Mouse (Mus musculus) ES-Bruce4 (cell line): ENCODE data around the gene Susd4.

Source experiments
- CTCF ChIP-seq: IDR thresholded peaks from one replicate; pipeline ENCODE4 v1.8.1; 2011; ENCODE audit warnings: low read depth, low read length
- EP300 ChIP-seq: IDR thresholded peaks from 2 replicates; pipeline ENCODE4 v1.6.1; 2011; ENCODE audit warnings: low read depth, low read length; ENCODE audit not compliant: insufficient read depth
- POLR2A ChIP-seq: IDR thresholded peaks from one replicate; pipeline ENCODE4 v1.8.1; 2011; ENCODE audit warnings: low read length; ENCODE audit not compliant: insufficient read depth

GRCm38 (mm10) chr1:182779024-182779520 lies 15.4 kb downstream of the Susd4 start:
- no peak for TF ChIP-seq CTCF
- no peak for TF ChIP-seq POLR2A
- TF ChIP-seq EP300 = no peak
